Mouse (Mus musculus): ENCODE measurements around the gene Otop3.
A peak's percentile ranks its signal among the peaks of the same experiment; 100 is the strongest.

The Otop3 gene

GRCm38 (mm10) chr11:115319704-115320383 is 14.7 kb upstream of the Otop3 start:
- no peak for DNase-seq

- DNase-seq, result no peak
These were observed 12.4 kb upstream of the Otop3 start, which contains the start of gene Ush1g for GRCm38 (mm10) chr11:115321906-115322693. Ush1g (minus strand) TSS chr11:115322041.

DNA sequence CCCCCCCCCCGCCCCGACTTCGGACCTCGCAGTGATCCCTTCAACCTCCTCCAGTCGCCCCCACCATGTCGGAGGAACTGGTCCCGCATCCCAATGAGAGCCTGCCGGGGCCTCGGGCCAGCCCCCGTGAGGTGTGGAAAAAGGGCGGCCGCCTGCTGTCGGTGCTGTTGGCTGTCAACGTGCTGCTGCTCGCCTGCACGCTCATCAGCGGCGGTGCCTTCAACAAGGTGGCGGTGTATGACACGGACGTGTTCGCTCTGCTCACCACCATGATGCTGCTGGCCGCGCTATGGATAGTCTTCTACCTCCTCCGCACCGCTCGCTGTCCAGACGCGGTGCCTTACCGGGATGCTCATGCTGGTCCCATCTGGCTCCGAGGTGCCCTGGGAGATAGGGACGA is 11.2 kb upstream of the Otop3 start:
- no peak for DNase-seq

DNA sequence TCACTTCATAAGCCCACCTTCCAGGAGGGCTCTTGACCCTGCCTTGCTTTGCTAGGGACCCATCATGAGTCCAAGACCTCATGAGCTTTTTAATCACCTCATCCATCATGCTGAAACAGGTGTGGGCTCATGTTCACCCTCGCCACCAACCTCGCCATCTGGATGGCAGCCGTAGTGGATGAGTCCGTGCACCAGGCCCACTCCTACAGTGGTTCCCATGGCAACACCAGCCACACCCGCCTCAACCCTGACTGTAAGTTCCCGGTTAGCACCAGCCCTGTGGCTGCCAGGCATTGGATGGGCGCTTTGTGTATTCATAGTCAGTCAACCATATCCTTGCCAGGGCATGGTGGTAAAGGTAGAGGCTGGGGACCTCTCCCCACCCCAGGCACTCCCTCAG is 7.8 kb upstream of the Otop3 start:
- DNase-seq, result no peak

GRCm38 (mm10) chr11:115329339-115329738 is 5.2 kb upstream of the Otop3 start:
- DNase-seq, result no peak

GRCm38 (mm10) chr11:115335223-115335622 is 692 bp downstream of the Otop3 start:
- no peak for DNase-seq

- no peak for DNase-seq
These were observed 1.6 kb downstream of the Otop3 start for GRCm38 (mm10) chr11:115336115-115336514.

GRCm38 (mm10) chr11:115337350-115337749 is 2.8 kb downstream of the Otop3 start:
- DNase-seq, result peak; percentile 21

DNA sequence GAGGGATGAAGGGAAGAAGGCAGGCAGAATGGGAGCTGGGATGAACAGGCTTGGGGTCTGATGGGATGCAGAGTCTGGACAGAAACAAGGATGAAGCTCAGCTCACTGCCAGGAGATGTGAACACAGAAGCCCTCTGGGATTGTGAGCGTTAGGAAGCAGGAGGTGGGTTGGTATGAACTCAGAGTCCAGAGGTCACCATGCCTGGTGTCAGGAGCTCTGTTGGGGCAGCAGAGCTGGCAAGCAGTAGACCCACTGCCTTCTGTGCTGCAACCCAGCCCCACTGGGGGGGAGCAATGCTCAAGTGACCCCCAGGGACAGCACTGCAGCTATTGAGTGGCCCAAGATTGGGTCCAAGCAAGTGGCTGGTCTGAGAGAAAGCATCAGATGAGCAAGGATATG is 3.3 kb downstream of the Otop3 start:
- peak; percentile 34 for DNase-seq

GRCm38 (mm10) chr11:115341246-115341645 is 6.7 kb downstream of the Otop3 start:
- no peak for DNase-seq

- no peak for DNase-seq
These were observed 7.3 kb downstream of the Otop3 start for GRCm38 (mm10) chr11:115341866-115342265.

- DNase-seq, result no peak
These were observed 10.4 kb downstream of the Otop3 start for GRCm38 (mm10) chr11:115344967-115345366.

DNA sequence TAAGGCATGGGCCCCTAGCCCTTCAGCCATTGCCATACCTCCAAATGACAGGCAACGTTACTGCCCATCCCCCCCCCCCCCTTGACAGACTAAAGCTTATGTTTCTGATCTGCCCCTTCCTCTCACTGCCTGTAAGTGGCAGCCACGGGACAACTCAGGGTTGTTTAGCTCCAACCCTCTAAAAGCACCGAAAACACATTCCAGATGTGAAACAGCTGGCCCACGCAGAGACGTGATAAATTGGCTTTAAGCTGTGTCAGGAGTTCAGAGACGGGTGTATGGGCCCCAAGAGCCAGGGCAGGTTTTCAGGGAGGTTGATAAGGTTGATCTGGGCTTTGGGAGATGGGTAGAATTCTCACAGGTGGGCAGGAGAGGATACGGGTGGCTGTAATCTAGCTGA is 11.0 kb downstream of the Otop3 start:
- DNase-seq, result no peak

- DNase-seq, result no peak
These were observed 14.2 kb downstream of the Otop3 start for GRCm38 (mm10) chr11:115348681-115349248.

DNA sequence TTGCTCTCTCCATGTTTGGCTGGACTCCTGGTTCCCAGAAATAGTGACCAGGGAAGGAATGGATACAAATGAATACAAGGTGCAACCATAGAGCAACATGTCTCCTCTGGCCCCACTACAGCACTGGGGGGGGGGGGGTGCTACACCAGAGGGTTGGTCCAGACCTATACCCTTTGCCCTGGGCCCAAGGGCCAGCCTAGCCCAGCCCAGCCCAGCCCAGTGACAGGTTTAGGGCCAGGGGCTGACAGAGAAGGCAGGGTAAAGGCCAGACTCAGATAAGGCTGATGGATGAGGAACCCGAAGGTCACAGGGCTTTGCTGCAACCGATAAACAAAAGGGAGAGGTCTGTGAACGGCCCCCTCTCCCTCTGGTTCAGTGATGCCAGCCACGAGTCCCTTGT is 15.4 kb downstream of the Otop3 start:
- no peak for DNase-seq

GRCm38 (mm10) chr11:115353375-115353774 is 18.8 kb downstream of the Otop3 start:
- no peak for DNase-seq

GRCm38 (mm10) chr11:115354183-115354582 is 19.7 kb downstream of the Otop3 start:
- peak; percentile 24 for DNase-seq

DNA sequence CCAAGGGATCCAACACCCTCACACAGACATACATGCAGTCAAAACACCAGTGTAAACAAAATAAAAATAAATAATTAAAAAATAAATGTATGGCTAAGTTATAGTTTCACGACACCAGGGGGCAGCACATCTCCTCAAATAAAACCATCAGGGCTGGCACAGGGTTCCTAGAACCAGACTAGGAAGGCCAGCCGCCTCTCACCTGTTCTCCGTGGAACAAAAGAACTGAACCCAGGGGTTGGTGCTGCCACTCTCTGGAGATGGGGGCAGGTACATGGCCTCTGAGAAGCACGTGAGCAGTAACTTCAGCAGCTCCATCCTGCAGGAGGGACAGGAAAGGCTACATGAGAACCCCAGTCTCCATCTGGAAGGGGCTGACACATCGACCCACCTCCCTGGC is 23.9 kb downstream of the Otop3 start:
- peak; percentile 49 for DNase-seq

DNA sequence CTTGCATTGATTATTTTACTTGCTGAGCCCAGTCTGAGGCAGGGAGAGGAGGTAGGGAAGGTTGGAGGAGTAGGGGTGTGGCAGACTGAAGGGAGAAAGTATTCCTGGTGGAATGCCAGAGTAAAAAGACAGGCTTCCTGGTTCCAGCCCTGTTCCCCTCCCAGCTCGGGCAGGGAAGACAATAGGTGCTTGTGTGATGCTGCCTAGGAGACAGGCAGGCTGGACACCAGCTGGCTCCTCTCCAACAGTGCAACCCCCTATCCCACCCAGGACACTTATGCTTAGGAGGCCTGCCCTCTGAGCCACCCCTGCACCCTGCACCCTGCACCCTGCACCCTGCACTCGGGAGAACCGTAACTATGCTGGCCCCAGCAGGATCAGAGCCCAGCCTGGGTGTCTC is 24.8 kb downstream of the Otop3 start:
- DNase-seq, result no peak

DNA sequence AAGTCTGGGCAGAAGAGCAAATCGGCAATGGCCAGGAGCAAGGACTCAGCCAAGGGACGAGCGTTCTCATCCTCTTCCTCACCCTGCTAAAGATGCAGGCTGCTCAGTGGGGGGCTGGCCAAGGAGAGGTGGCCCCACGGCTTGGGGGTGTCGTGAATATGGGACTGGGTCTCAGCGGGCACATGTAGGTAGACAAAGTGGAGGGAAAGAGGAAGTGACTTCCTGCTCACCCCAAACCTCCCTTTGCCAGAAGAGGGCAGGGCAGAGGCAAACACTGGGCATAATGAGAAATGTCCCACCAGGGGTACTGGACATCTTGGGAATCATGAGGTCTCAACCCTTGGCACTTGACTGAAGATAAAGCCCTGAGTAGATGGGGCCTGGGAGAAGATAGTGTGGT is 25.2 kb downstream of the Otop3 start:
- DNase-seq, result no peak

GRCm38 (mm10) chr11:115364136-115364535 is 29.6 kb downstream of the Otop3 start:
- DNase-seq, result no peak

GRCm38 (mm10) chr11:115366039-115366705 is 31.6 kb downstream of the Otop3 start:
- DNase-seq, result no peak

- no peak for DNase-seq
These were observed 32.3 kb downstream of the Otop3 start for GRCm38 (mm10) chr11:115366706-115367394.
